Mouse (Mus musculus): Measurements from ENCODE around the gene Qsox1.
A peak's percentile ranks its signal among the peaks of the same experiment; 100 is the strongest.

Gene Qsox1

DNA sequence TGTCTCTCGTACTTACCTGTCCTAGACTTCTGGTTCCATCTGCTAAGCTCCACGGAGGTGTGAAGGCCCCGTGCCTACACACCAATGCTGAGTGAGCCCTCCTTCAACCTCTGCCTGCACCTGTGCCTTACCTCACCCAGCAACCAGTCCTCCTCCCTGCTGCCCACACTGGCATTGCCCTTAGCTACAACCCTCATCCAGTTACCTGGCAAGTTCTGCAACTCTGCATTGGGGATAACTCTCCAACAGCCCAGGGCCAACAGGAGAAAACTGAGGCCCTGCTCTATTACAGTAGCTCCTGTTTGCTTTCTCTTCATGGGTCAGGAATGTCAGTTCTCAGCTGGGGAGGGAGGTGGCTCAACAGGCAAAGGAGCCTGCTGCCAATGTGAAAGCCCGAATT is 14.7 kb downstream of the Qsox1 start:
- DNase-seq: no peak

- no peak for DNase-seq
Observed at GRCm38 (mm10) chr1:155797425-155797824, 15.3 kb downstream of the Qsox1 start.

GRCm38 (mm10) chr1:155796757-155797405 is 15.8 kb downstream of the Qsox1 start:
- no peak for DNase-seq

DNA sequence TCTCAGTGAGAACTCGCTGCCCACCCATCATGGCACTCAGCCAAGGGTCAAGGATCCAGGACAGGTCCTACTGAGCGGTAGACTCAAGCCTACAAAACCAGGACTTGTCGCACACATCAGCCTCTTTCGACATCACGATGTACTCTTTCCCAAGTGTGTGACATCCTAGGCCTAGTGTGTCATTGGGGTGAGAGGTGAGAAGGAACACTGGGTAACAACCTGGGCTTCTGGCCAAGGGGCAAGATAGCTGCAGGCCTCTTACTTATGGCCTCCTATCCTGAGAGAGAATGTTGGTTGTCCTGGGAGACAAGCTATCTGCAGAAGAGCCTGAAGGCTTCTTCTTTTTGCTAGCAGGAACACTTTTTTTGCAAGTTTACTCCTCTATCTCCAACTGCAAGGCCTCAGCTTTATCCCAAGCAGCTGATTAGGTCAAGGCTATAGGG is 16.9 kb downstream of the Qsox1 start:
- no peak for DNase-seq

DNA sequence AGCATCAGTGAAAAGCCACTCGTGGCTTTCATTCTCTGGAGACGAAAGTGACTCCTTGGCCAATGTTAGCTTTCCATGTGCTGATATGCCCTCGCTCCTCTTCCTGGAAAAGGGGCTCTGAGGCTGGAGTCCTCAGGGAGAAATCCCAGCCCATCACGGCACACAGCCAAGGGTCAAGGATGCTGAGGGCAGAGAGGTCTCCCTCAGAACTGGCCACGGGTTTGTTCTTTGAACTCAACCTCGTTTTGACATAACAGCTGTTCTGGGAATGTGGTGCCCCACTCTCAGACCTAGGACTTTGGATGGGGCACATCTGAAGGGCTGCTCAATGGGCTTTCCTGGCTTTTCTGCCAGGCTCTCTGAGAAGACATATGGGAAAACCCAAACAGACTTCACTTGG is 17.8 kb downstream of the Qsox1 start:
- no peak for DNase-seq

GRCm38 (mm10) chr1:155791919-155792318 is 20.8 kb downstream of the Qsox1 start:
- DNase-seq: no peak

DNA sequence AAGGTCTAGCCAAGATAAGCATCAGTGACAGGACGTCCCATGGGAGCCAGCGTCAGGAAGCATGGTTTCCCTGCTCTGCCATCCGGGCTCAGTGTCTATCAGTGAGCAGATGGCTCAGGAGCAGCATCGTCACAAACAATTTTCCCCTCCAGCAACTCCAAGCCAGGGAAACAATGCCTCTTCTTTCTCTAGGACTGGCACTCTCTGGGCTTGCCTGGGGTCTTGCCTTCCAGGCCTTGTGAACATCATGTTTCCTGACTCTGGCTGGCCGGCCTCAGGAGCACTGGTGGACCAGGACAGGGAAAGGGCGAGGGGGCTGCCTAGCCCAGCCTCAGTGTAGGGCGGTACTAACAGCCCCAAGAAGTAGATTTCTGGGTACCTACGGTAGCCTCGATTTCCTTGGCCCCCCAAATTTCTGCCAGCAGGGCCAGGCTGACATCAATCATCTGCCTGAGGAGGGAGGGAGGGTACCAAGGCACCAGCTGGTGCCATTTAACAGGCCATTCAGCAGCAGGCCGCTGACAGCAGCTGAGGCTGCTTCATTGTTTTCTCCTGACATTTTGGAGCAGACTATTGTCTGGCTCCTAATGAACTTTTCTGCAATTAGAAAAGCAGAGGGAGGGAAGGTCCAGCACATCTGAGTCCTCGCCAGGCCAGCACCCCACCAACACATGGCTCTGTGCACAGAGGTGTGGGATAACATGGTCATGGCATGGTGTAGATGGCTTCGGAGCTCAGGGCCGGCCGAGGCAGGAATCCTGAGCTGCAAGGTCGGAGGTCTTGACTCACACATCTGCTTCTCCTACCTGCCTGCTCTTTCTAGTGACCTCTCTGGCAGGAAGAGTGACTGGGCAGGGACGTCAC is 22.3 kb downstream of the Qsox1 start:
- DNase-seq: no peak

GRCm38 (mm10) chr1:155785886-155786285 is 26.8 kb downstream of the Qsox1 start:
- DNase-seq: no peak

- DNase-seq: peak; percentile 59
Observed at GRCm38 (mm10) chr1:155784343-155785205, 28.1 kb downstream of the Qsox1 start.

DNA sequence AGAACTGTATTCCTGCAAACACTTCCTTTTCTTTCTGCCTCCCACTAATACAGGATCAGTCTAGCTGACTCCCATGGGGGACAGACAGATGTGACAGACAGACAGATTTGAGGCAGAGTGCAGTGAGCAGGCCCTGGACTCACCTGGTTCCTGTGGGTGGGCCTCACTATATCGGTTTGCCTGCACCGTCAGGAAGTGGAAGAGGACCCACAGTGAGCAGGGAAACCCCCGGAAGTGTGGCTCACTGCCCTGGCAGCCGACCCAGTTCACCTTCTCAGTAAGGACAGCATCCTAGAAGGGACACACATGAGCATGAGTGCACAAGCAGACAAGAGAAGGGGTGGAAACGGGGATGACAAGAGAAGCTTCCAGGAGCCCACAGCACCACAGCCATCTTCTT is 30.3 kb downstream of the Qsox1 start:
- no peak for DNase-seq

- DNase-seq: no peak
Observed at GRCm38 (mm10) chr1:155777641-155778625, 34.8 kb downstream of the Qsox1 start.

DNA sequence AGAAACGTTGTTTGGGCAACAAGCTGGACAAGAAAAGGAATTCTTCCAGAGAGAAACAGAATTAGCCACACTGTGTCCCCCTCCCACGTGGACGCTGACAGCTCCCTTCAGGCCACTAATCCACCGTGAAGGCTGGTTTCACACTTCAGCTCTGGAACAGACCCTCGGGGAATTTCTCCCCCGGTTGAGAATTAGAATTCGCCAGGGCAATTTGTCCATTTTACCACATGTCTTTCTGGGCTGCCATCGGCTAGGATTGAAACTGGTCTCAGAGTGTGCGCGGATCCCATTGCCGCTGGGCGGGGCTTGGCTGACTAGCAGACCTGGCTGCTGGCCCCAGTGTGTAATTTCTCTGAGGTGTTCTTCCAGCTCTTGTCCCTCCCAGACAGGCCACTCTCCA is 53.5 kb downstream of the Qsox1 start:
- DNase-seq: no peak

- no peak for DNase-seq
Observed at GRCm38 (mm10) chr1:155758711-155759110, 54.0 kb downstream of the Qsox1 start.

GRCm38 (mm10) chr1:155757621-155758020 is 55.1 kb downstream of the Qsox1 start:
- no peak for DNase-seq

GRCm38 (mm10) chr1:155753411-155753810 is 59.3 kb downstream of the Qsox1 start:
- DNase-seq: no peak

DNA sequence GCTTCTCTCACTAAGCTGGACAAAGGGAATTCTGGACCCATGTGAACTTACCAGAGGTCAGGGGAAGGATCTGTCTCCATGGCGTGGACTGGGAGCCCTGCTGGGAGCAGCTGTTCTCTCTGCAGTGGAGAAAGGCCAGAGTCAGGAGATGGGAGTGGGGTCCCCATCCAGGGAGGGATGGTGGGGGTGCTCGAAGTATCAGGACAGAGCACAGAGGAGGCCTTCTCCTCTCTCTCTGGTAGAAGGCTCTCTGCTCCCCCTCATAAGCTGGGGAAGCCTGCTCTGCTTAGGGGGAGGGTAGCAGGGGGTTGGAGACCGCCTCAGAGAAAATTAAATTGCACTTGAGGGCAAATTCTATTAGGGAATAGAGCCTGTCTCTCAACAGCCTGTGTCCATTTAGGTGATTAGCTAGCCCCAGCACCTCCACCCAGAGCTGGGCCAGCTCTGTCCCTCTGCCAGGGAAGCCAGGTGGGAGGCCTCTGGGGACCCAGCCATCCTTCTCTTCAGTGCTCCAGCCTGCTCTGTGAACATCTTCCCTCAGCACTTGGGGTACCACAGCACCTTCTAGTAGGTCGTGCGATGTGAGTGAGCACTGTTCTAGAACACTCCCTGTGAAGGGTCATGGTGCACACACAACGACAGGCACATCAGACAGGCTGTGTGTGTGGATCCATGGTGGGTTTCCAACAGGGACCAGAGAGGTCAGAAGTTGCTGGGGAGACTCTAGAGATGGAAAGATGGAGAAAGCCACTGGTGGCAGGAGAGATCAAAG is 61.0 kb downstream of the Qsox1 start, which contains the start of gene Lhx4:
TSS of gene Lhx4 (minus strand) at position 201 of the 772 bp plus-strand sequence.
- DNase-seq: no peak

GRCm38 (mm10) chr1:155750517-155751178 is 62.0 kb downstream of the Qsox1 start:
- DNase-seq: no peak

DNA sequence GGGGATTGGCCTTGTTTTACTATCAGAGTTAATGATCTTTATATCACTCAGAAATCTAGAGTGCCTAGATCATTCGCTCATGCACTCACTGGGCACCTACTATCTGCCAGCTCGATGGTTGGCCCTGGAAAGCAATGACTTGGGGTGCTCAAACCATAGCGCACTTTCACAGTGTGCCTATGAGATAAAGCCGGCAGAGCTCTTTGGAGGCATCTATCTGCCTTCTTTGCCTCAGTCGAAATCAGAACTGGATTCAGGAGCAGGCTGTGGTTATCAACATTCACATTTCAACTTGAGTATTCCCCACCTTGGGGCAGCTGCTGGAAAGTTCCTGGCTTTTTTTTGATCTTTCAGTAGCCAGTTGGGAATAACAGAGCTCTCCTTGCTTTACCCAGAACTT is 64.8 kb downstream of the Qsox1 start:
- DNase-seq: no peak

DNA sequence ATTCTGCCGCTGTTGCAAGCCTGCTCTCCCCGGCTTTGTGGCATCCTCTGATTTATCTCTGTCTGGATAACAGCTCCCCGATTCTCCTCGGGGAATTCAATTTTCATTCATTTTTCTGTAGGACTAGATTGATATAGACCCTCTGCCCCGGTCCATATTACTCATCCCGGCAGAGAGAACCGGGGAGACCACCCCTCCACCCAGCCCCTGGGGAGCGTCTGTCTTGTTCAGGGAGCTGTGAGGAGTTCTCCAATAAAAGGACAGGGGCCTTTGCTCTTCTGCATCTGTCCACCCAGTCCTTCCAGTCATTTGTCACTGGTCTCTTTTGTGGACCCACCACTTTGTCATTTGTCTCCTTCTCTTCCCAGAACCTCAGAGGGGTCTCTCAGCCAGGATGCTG is 65.7 kb downstream of the Qsox1 start:
- DNase-seq: no peak

All from right cerebral cortex, postnatal 14 days (tissue).